Mouse (Mus musculus) stomach, postnatal 0 days (tissue): ENCODE results near the gene Prkca. TPM values are rescaled to one million over a fixed set of nuclear protein-coding genes. Genes with fewer than 3 reads are reported as not detected.

Experiments
- ATAC-seq: fragments of 200-750 bp; cut with Nextera tagmentation; 2 replicates; pipeline ENCODE4 v1.8.0; 2017; ENCODE audit not compliant: low FRiP score, low TSS enrichment
- DNase-seq: peaks from one replicate; pipeline ENCODE4 v3.0.0-alpha.2; 2016; ENCODE audit warnings: low spot score
- H3K27ac ChIP-seq: fragments of 300-500 bp; sonication (generic); replicated peaks from 2 replicates; pipeline ENCODE4 v1.5.1; 2014; ENCODE audit warnings: mild to moderate bottlenecking, control low read depth
- H3K27me3 ChIP-seq: fragments of 300-500 bp; sonication (generic); 2 replicates; pipeline ENCODE4 v1.6.1; 2014; ENCODE audit warnings: low read length; ENCODE audit not compliant: control insufficient read depth, insufficient read depth
- H3K36me3 ChIP-seq: fragments of 300-500 bp; sonication (generic); 2 replicates; pipeline ENCODE4 v1.6.1; 2014; ENCODE audit warnings: low read length, mixed read lengths; ENCODE audit not compliant: control insufficient read depth, insufficient read depth
- H3K4me1 ChIP-seq: fragments of 300-500 bp; sonication (generic); replicated peaks from 2 replicates; pipeline ENCODE4 v1.6.1; 2014; ENCODE audit warnings: antibody characterized with exemption; ENCODE audit not compliant: control insufficient read depth, insufficient read depth
- H3K4me2 ChIP-seq: fragments of 300-500 bp; sonication (generic); replicated peaks from 2 replicates; pipeline ENCODE4 v1.6.1; 2014; ENCODE audit warnings: low read depth, mild to moderate bottlenecking, control low read depth, moderate library complexity
- H3K4me3 ChIP-seq: fragments of 300-500 bp; sonication (generic); 2 replicates; pipeline ENCODE4 v1.5.1; 2014; ENCODE audit warnings: low read depth, low read length, control low read depth
- H3K9ac ChIP-seq: fragments of 300-500 bp; sonication (generic); 2 replicates; pipeline ENCODE4 v1.6.1; 2014; ENCODE audit warnings: mild to moderate bottlenecking, low read length, control low read depth, mixed read lengths
- H3K9me3 ChIP-seq: fragments of 300-500 bp; sonication (generic); 2 replicates; pipeline ENCODE4 v1.6.1; 2016; ENCODE audit warnings: low read length; ENCODE audit not compliant: control insufficient read depth
- CTCF ChIP-seq: IDR thresholded peaks from 2 replicates; pipeline ENCODE4 v1.5.1; 2016; ENCODE audit warnings: antibody characterized with exemption, low read depth, mild to moderate bottlenecking, moderate library complexity
- EP300 ChIP-seq: optimal IDR thresholded peaks from 2 replicates; pipeline ENCODE3; 2016; ENCODE audit warnings: antibody characterized with exemption
- WGBS: fragments of 180-500 bp; shearing (Covaris S2); extraction: QIAGEN DNeasy Blood & Tissue Kit; methylation state at CpG from one replicate; pipeline ENCODE4 v1.1.7; 2014; 5-methylcytosine and 5-hydroxymethylcytosine counted together
- polyA plus RNA-seq: library from polyadenylated mRNA; unstranded; fragments of >200 nt; fragmentation: Nextera tagmentation; extraction: Ambion mirVana; gene quantifications from 2 replicates; pipeline ENCODE4 v1.2.1, GENCODE M21; 2015

Prkca gene
- polyA plus RNA-seq, 1 experiment from 2014 or later = 3.7 TPM

- peak; percentile 99 for TF ChIP-seq CTCF
- TF ChIP-seq EP300 = no peak
- peak; percentile 85 for ATAC-seq
- DNase-seq = peak; percentile 88
- H3K4me3 ChIP-seq = no peak overlapping the region
- 33% methylated on average over 19 of the region's 19 CpGs for WGBS
- no peak overlapping the region for H3K9ac ChIP-seq
- H3K4me2 ChIP-seq = 0 out of 2 replicates have a peak overlapping the region, but pooled peaks have one; percentile 1
- H3K27ac ChIP-seq = no peak overlapping the region
- no peaks in the 10 kb centered on the region for H3K27me3 ChIP-seq
- H3K9me3 ChIP-seq = no peaks in the 10 kb centered on the region; the same call in 1 of the 2 replicates
- H3K4me1 ChIP-seq = no peaks in the 10 kb centered on the region
- no peaks in the 10 kb centered on the region for H3K36me3 ChIP-seq
These were observed 34.1 kb upstream of the Prkca start for GRCm38 (mm10) chr11:108377680-108378362.

- Histone ChIP-seq H3K36me3 (no peaks in the 10 kb centered on the region), H3K4me2 (no peak overlapping the region), H3K27ac (no peak overlapping the region), H3K27me3 (no peaks in the 10 kb centered on the region), H3K4me1 (no peaks in the 10 kb centered on the region), H3K4me3 (no peak overlapping the region), H3K9me3 (no peaks in the 10 kb centered on the region), H3K9ac (no peak overlapping the region)
- no peak for ATAC-seq
- no peak for TF ChIP-seq EP300
- TF ChIP-seq CTCF = no peak
- WGBS = 93% methylated on average over 7 of the region's 7 CpGs
- no peak for DNase-seq
These were observed 33.1 kb upstream of the Prkca start for GRCm38 (mm10) chr11:108376815-108377214.

- Histone ChIP-seq H3K4me1 (no peaks in the 10 kb centered on the region; the same call in 1 of the 2 replicates), H3K36me3 (no peaks in the 10 kb centered on the region), H3K4me2 (no peak overlapping the region), H3K27me3 (no peaks in the 10 kb centered on the region), H3K9ac (no peak overlapping the region), H3K4me3 (no peak overlapping the region), H3K27ac (no peak overlapping the region), H3K9me3 (no peaks in the 10 kb centered on the region)
- WGBS = 90% methylated on average over 1 of the region's 1 CpGs
- no peak for TF ChIP-seq EP300
- TF ChIP-seq CTCF = no peak
- no peak for DNase-seq
- ATAC-seq = no peak
These were observed 23.3 kb upstream of the Prkca start for GRCm38 (mm10) chr11:108367046-108367445.

GRCm38 (mm10) chr11:108365600-108365999 is 21.9 kb upstream of the Prkca start:
- Histone ChIP-seq H3K4me2 (no peak overlapping the region), H3K4me3 (no peak overlapping the region), H3K9me3 (no peaks in the 10 kb centered on the region), H3K9ac (no peak overlapping the region), H3K36me3 (no peaks in the 10 kb centered on the region), H3K27ac (no peak overlapping the region), H3K4me1 (no peaks in the 10 kb centered on the region; the same call in 1 of the 2 replicates), H3K27me3 (no peaks in the 10 kb centered on the region)
- 51% methylated on average over 7 of the region's 7 CpGs for WGBS
- ATAC-seq (peak; percentile 81), DNase-seq (peak; percentile 38)
- TF ChIP-seq EP300 = no peak
- TF ChIP-seq CTCF = no peak

GRCm38 (mm10) chr11:108364945-108365589 is 21.3 kb upstream of the Prkca start:
- H3K4me2 ChIP-seq = no peak overlapping the region
- H3K4me1 ChIP-seq = no peaks in the 10 kb centered on the region; the same call in 1 of the 2 replicates
- ATAC-seq (peak; percentile 96), DNase-seq (peak; percentile 68)
- H3K4me3 ChIP-seq = no peak overlapping the region
- TF ChIP-seq EP300 (no peak), CTCF (no peak)
- H3K27ac ChIP-seq = no peak overlapping the region
- H3K9me3 ChIP-seq = no peaks in the 10 kb centered on the region
- 20% methylated on average over 6 of the region's 7 CpGs for WGBS
- H3K36me3 ChIP-seq = no peaks in the 10 kb centered on the region
- no peaks in the 10 kb centered on the region for H3K27me3 ChIP-seq
- H3K9ac ChIP-seq = no peak overlapping the region

GRCm38 (mm10) chr11:108363991-108364390 is 20.3 kb upstream of the Prkca start:
- Histone ChIP-seq H3K27me3 (no peaks in the 10 kb centered on the region), H3K4me1 (no peaks in the 10 kb centered on the region; the same call in 1 of the 2 replicates), H3K9ac (no peak overlapping the region), H3K36me3 (no peaks in the 10 kb centered on the region), H3K4me2 (no peak overlapping the region), H3K9me3 (no peaks in the 10 kb centered on the region), H3K4me3 (no peak overlapping the region), H3K27ac (no peak overlapping the region)
- DNase-seq (no peak), ATAC-seq (no peak)
- TF ChIP-seq CTCF (no peak; the same call in 1 of the 2 replicates), EP300 (no peak)
- WGBS = 53% methylated on average over 4 of the region's 4 CpGs
